Mouse (Mus musculus) embryonic facial prominence, embryonic 14.5 days (tissue): ENCODE data around the gene Abat. TPM values are rescaled to one million over a fixed set of nuclear protein-coding genes. Genes with fewer than 3 reads are reported as not detected.
A peak's percentile ranks its signal among the peaks of the same experiment; 100 is the strongest.

ENCODE experiments used
- ATAC-seq: fragments of 200-750 bp; cut with Nextera tagmentation; 2 replicates; pipeline ENCODE4 v1.8.0; 2017; ENCODE audit warnings: low read depth, moderate number of reproducible peaks, moderate TSS enrichment
- DNase-seq: peaks from one replicate; pipeline ENCODE4 v3.0.0-alpha.2; 2015; ENCODE audit warnings: low spot score
- H3K27ac ChIP-seq: fragments of 300-500 bp; sonication (generic); replicated peaks from 2 replicates; pipeline ENCODE4 v1.5.1; 2014; ENCODE audit warnings: low read depth, mild to moderate bottlenecking, low read length, moderate library complexity
- H3K27me3 ChIP-seq: fragments of 300-500 bp; sonication (generic); replicated peaks from 2 replicates; pipeline ENCODE4 v1.6.1; 2014; ENCODE audit warnings: low read length; ENCODE audit not compliant: control insufficient read depth, insufficient read depth
- H3K36me3 ChIP-seq: fragments of 300-500 bp; sonication (generic); 2 replicates; pipeline ENCODE4 v1.6.1; 2014; ENCODE audit warnings: low read length, mixed read lengths; ENCODE audit not compliant: control insufficient read depth, insufficient read depth
- H3K4me1 ChIP-seq: fragments of 300-500 bp; sonication (generic); 2 replicates; pipeline ENCODE4 v1.6.1; 2014; ENCODE audit warnings: antibody characterized with exemption, low read length; ENCODE audit not compliant: control insufficient read depth, insufficient read depth
- H3K4me2 ChIP-seq: fragments of 300-500 bp; sonication (generic); 2 replicates; pipeline ENCODE4 v1.6.1; 2014; ENCODE audit warnings: low read depth, mild to moderate bottlenecking, low read length, moderate library complexity, mixed read lengths
- H3K4me3 ChIP-seq: fragments of 300-500 bp; sonication (generic); 2 replicates; pipeline ENCODE4 v1.5.1; 2014; ENCODE audit warnings: low read depth, mild to moderate bottlenecking, low read length
- H3K9ac ChIP-seq: fragments of 300-500 bp; sonication (generic); 2 replicates; pipeline ENCODE4 v1.6.1; 2014; ENCODE audit warnings: low read depth, mild to moderate bottlenecking, low read length, moderate library complexity, mixed read lengths
- H3K9me3 ChIP-seq: fragments of 300-500 bp; sonication (generic); 2 replicates; pipeline ENCODE4 v1.6.1; 2016; ENCODE audit warnings: low read length; ENCODE audit not compliant: control insufficient read depth
- WGBS: fragments of 180-500 bp; shearing (Covaris S2); extraction: QIAGEN DNeasy Blood & Tissue Kit; methylation state at CpG from one replicate; pipeline ENCODE4 v1.1.7; 2014; 5-methylcytosine and 5-hydroxymethylcytosine counted together
- polyA plus RNA-seq: library from polyadenylated mRNA; unstranded; fragments of >200 nt; fragmentation: Nextera tagmentation; extraction: Ambion mirVana; gene quantifications from 2 replicates; pipeline ENCODE4 v1.2.1, GENCODE M21; 2014

Abat gene
- polyA plus RNA-seq, 1 experiment from 2014 or later, result 18.0 TPM

DNA sequence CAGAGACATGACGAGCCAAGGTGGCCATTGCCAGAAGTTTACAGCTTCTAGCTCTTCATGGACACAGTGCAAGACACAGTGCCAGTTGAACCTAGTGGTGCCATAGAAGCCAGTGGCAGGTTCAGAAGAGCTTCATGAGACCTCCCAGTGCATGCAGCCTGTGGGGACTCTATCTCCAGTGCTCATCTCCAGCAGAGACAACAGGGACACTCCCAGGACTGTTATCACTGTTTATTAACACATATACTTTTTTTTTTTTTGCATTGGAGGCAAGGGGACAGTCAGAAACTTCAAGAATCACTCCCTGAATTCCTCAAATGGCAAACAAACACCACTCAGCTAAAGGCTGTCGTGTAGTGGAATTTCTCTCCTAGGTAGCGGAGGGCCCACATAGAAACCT lies 100.2 kb downstream of the Abat start:
- no peak overlapping the region for H3K4me3 ChIP-seq
- H3K4me2 ChIP-seq, result no peak overlapping the region
- no peak overlapping the region for H3K27ac ChIP-seq
- DNase-seq (no peak), ATAC-seq (no peak)
- no peaks in the 10 kb centered on the region for H3K9me3 ChIP-seq
- no peaks in the 10 kb centered on the region for H3K27me3 ChIP-seq
- 89% methylated on average over 3 of the region's 3 CpGs for WGBS
- no peak overlapping the region for H3K9ac ChIP-seq
- no peaks in the 10 kb centered on the region for H3K4me1 ChIP-seq
- H3K36me3 ChIP-seq, result peaks cover 18% of the 10 kb centered on the region

DNA sequence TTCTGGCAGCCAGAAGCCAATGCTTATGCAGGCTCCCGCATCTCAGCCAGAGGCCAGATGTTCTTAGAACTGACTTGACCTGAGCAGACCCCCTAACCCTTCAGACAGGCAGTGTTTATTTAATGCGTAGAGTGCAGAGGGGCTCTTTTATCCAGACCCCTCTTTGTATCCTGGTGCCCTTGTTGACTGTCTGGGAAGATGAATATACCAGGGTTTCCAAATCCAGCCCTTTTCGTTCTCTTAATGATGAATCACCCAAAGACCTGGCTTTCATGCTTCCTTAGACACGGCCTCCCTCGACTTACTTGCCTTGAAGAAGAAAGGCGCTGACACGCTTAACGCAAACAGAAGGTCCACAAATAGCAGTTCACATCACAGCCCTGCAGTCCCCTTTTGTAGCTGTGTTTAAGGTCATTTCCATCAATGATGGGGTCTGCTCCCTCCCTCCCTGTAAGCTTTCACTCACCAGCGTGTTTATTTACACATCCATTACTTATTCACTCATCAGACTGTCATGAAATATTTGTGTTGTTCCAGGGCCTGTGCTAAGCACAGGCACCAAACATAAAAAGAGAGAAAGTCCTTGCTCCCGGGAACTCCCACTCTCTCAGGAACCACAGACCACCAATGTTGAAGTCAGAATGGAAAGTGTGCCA lies 106.6 kb downstream of the Abat start:
- Histone ChIP-seq H3K9me3 (no peaks in the 10 kb centered on the region), H3K4me2 (no peak overlapping the region), H3K4me1 (no peaks in the 10 kb centered on the region), H3K36me3 (0 out of 2 replicates have a peak, but pooled peaks cover 8% of the 10 kb centered on the region), H3K9ac (no peak overlapping the region), H3K27ac (peak overlapping the region; percentile 55), H3K4me3 (no peak overlapping the region), H3K27me3 (no peaks in the 10 kb centered on the region)
- ATAC-seq (no peak), DNase-seq (peak; percentile 43)
- 51% methylated on average over 10 of the region's 10 CpGs for WGBS

DNA sequence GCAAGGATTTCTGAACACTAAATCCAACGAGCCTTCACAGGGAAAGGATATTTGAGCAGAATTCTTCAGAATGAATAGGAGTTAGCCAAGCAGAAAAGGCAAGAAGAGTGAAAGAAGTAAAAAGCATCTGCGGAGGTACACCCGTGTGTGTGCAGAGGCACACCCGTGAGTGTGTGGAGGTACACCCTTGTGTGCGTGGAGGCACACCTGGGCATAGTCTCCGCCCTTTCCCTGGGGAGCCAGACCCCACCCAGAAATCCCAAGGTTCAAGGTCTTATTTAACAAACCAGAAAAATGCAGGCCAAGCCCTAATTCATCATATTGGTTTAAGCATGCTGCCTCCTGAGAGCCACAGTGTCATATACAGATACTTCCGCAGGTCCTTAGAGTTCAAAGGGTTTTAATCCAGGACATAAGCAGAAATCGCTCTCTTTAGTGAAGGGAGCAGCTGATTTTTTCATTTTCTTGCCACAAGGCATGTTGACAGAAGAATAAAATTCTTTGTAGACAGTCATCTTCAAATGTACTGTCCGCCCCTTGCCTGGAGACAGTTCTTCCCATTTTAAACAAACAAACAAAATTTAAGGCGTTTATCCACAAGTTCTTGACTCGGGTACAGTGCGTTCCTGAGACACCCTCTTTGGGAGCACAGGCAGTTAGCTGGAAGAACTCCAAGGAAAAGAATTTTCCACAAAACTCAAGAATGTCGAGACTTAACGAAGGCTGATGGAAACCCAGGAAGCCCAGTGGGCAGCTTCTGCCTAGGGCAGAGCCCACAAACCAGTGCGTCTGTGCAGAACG lies 107.3 kb downstream of the Abat start:
- H3K9ac ChIP-seq, result no peak overlapping the region
- 71% methylated on average over 16 of the region's 16 CpGs for WGBS
- H3K4me2 ChIP-seq, result no peak overlapping the region
- H3K27me3 ChIP-seq, result no peaks in the 10 kb centered on the region
- ATAC-seq (no peak), DNase-seq (peak; percentile 32)
- H3K36me3 ChIP-seq, result 0 out of 2 replicates have a peak, but pooled peaks cover 8% of the 10 kb centered on the region
- H3K27ac ChIP-seq, result peak overlapping the region; percentile 55
- H3K4me1 ChIP-seq, result no peaks in the 10 kb centered on the region
- H3K4me3 ChIP-seq, result no peak overlapping the region
- no peaks in the 10 kb centered on the region for H3K9me3 ChIP-seq

DNA sequence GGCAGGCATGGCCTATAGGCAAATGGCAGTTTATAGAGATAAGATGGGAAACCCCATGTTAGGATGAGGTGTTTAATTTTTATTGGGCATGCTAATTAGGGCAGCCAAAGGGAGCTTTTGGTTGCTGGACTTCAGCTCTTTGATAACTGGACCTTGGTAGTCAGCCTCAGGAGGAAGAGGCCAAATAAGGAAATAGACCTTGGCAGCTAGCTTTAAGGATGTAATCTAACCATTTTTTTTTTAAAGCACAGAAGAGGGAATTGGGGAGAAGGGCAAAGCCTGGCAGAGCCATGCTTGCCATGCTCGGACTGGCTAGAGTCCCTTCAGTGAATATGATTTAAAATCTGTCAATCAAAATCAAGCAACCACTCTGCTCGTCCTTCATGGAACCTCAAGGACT lies 117.2 kb downstream of the Abat start:
- H3K4me2 ChIP-seq, result no peak overlapping the region
- no peaks in the 10 kb centered on the region for H3K4me1 ChIP-seq
- H3K9me3 ChIP-seq, result no peaks in the 10 kb centered on the region
- DNase-seq, result no peak
- H3K4me3 ChIP-seq, result no peak overlapping the region
- no peaks in the 10 kb centered on the region for H3K27me3 ChIP-seq
- 84% methylated on average over 2 of the region's 2 CpGs for WGBS
- no peak overlapping the region for H3K9ac ChIP-seq
- no peak overlapping the region for H3K27ac ChIP-seq
- H3K36me3 ChIP-seq, result peaks cover 30% of the 10 kb centered on the region
- ATAC-seq, result no peak

GRCm38 (mm10) chr16:8631428-8631827 lies 118.2 kb downstream of the Abat start:
- Histone ChIP-seq H3K9me3 (no peaks in the 10 kb centered on the region), H3K36me3 (peaks cover 35% of the 10 kb centered on the region), H3K9ac (no peak overlapping the region), H3K4me1 (peaks cover 5% of the 10 kb centered on the region; the same call in 1 of the 2 replicates), H3K4me3 (no peak overlapping the region), H3K27ac (no peak overlapping the region), H3K4me2 (no peak overlapping the region), H3K27me3 (no peaks in the 10 kb centered on the region)
- DNase-seq (no peak), ATAC-seq (no peak)
- 81% methylated on average over 5 of the region's 5 CpGs for WGBS

- Histone ChIP-seq H3K36me3 (peaks cover 42% of the 10 kb centered on the region), H3K27me3 (no peaks in the 10 kb centered on the region), H3K4me2 (peak overlapping the region; percentile 92), H3K9ac (peak overlapping the region; percentile 89), H3K4me1 (peaks cover 13% of the 10 kb centered on the region; the same call in 1 of the 2 replicates), H3K4me3 (peak overlapping the region; percentile 81), H3K9me3 (no peaks in the 10 kb centered on the region), H3K27ac (peak overlapping the region; percentile 83)
- ATAC-seq (peak; percentile 4; the same call in 1 of the 2 replicates), DNase-seq (peak; percentile 8)
- WGBS, result 1% methylated on average over 13 of the region's 13 CpGs
Observed at GRCm38 (mm10) chr16:8636867-8637216, 123.6 kb downstream of the Abat start.

DNA sequence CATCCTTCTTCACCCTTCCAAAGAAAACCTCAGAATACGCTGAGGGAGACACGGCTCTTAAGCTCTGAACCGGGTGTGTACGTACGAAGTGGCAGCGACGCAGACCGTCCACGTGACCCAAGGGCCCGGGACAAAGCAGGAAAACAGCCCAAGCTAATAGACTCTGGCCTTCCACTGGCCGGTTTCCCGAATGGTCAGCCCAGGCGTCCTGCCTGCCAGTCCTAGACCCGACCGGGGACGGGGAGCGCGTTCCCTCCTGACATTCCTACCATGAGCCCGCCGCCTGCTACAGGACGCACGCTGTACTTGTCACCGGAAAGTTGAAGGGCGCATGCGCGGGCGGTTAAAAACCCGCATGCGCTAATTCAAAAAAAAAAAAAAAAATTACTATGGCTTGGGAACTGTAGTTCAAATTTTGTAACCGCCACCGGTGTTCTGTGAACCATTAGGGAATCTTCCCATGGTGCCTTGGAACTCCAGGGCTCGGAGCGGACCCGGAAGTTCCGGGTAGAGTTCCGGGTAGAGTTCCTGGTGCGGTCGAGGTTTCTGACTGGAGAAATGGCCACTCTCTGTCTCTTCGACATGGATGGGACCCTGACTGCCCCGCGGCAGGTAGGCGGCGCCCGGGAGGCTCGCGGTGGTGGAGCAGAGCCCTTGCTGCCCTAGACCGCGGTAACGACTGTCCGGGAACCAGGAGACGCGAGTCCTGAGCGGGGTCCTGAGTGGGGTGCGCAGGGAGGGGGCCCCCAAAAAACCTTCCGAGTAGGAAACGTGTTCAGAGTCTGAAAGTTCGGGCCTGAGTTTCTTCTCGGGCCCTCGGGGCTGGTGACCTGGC lies 124.2 kb downstream of the Abat start, which contains the start of the genes Pmm2 and Tmem186:
Gene Pmm2 (plus strand): TSS at position 458 of the 835 bp plus-strand sequence.
Gene Tmem186 (minus strand): TSS at position 496 of the 835 bp plus-strand sequence.
- Histone ChIP-seq H3K9ac (peak within 1 kb of the TSS; percentile 89), H3K4me2 (peak within 1 kb of the TSS; percentile 92), H3K27me3 (no peaks in the 10 kb centered on the region), H3K9me3 (no peaks in the 10 kb centered on the region), H3K4me3 (peak within 1 kb of the TSS; percentile 81), H3K4me1 (peaks cover 13% of the 10 kb centered on the region; the same call in 1 of the 2 replicates), H3K36me3 (peaks cover 38% of the 10 kb centered on the region), H3K27ac (peak within 1 kb of the TSS; percentile 83)
- WGBS, result under 1% methylated on average over 59 of the region's 59 CpGs
- ATAC-seq, result peak; percentile 95
- peak; percentile 97 for DNase-seq

- ATAC-seq (no peak), DNase-seq (no peak)
- Histone ChIP-seq H3K4me1 (peaks cover 13% of the 10 kb centered on the region; the same call in 1 of the 2 replicates), H3K4me2 (peak overlapping the region; percentile 92), H3K9ac (peak overlapping the region; percentile 89), H3K27ac (peak overlapping the region; percentile 83), H3K27me3 (no peaks in the 10 kb centered on the region), H3K36me3 (peaks cover 37% of the 10 kb centered on the region), H3K4me3 (peak overlapping the region; percentile 81), H3K9me3 (no peaks in the 10 kb centered on the region)
- 42% methylated on average over 7 of the region's 7 CpGs for WGBS
Observed at GRCm38 (mm10) chr16:8638131-8638530, 124.9 kb downstream of the Abat start.
